ENCODE assay signal across 17 mouse cellular contexts in the genomic region with DNA sequence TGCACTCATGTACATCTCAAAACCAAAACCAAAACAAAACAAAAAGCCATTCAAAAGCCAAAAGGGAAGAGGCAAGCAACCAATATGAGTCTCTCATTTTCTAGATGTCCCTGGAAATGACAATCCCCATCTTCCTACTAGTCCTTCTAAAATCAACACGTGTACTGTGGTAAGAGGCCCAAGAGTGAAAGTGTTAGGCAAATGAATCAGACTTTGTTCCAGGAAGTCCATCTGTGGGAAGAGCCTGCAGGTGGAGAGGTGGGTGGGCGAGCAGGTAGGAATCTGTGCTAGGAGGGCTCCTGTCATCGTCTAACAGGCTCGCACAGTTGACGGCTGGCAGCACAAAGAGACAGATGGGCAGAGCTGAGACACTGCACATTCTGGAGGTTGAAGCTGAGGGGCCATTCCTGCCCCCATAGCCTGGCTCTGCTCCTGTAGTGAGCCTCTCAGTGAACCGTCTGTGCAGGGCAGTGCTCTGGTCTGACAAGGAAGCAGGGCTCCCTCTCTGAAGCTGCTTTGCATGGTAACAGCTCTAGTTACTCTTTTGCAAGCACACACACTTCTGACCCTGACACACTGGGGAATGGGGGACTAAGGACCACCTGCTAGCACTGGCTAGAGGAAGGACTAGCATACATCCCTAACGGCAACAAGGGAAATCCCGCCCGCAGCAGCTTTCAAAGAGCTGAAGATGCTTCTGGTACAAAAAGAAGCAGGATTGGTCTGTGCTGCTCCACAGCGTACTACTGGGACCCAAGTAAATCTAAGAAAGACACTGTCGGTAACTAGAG. TPM values are rescaled to one million over a fixed set of nuclear protein-coding genes. Genes with fewer than 3 reads are reported as not detected.
DNase-seq lines count a peak whose midpoint lies in the region; ATAC-seq and TF ChIP-seq lines count a peak whose summit lies in the region.
"Had no signal": no experiment of that assay in that cellular context is flagged by ENCODE, and none has a peak within 500 bp of the region (broad histone marks: within the 10 kb centered on the region; RNA-seq: fewer than 3 reads in every experiment).

No protein-coding gene starts in this region.

- H3K9me3 ChIP-seq in kidney, postnatal 0 days (replicated peaks; ENCODE audit: low read length) = no peaks in the 10 kb centered on the region
- H3K9me3 ChIP-seq in intestine, embryonic 15.5 days = no peaks in the 10 kb centered on the region
- H3K9me3 ChIP-seq in lung, postnatal 0 days (ENCODE audit: low read length) = no peaks in the 10 kb centered on the region
- H3K9me3 ChIP-seq: heart, embryonic 13.5 days; liver, embryonic 15.5 days; neural tube, embryonic 12.5 days had no signal

- peaks cover 11% of the 10 kb centered on the region; the same call in 1 of the 2 replicates for H3K36me3 ChIP-seq in kidney, postnatal 0 days (ENCODE audit: insufficient read depth, low read length)
- no peaks in the 10 kb centered on the region; the same call in 1 of the 2 replicates for H3K36me3 ChIP-seq in intestine, embryonic 15.5 days
- H3K36me3 ChIP-seq in lung, postnatal 0 days (ENCODE audit: insufficient read depth, low read length) = no peaks in the 10 kb centered on the region

- DNase-seq in cerebellum, postnatal 10 days = peak; percentile 57 to 62
- DNase-seq in cerebellum, adult 11 months = no peak
- no peak for DNase-seq in kidney, postnatal 0 days (ENCODE audit: low spot score)
- DNase-seq in kidney, postnatal 14 days = no peak
- peak; percentile 64 for DNase-seq in A20 (ENCODE audit: low read depth, low spot score)
- DNase-seq in kidney, postnatal 25 days = no peak
- no peak for DNase-seq in lung, postnatal 0 days (ENCODE audit: low spot score)
- DNase-seq: adrenal gland, postnatal 36 days; cerebellum, adult 9-11 months; embryo, embryonic 11 days; heart, postnatal 36 days; kidney, adult 9 months had no signal

- H3K4me2 ChIP-seq in kidney, postnatal 0 days (ENCODE audit: low read length) = no peak overlapping the region
- no peak overlapping the region for H3K4me2 ChIP-seq in intestine, embryonic 15.5 days (replicated peaks)
- no peak overlapping the region for H3K4me2 ChIP-seq in lung, postnatal 0 days (replicated peaks; ENCODE audit: low read depth, low read length)
- H3K4me2 ChIP-seq: heart, embryonic 13.5 days; liver, embryonic 15.5 days; neural tube, embryonic 12.5 days had no signal

- H3K27ac ChIP-seq in kidney, postnatal 0 days = no peak overlapping the region
- no peak overlapping the region for H3K27ac ChIP-seq in intestine, embryonic 15.5 days
- H3K27ac ChIP-seq in lung, postnatal 0 days (ENCODE audit: low read length) = no peak overlapping the region
- H3K27ac ChIP-seq: heart, embryonic 13.5 days; liver, embryonic 15.5 days; neural tube, embryonic 12.5 days had no signal

- no peak for TF ChIP-seq EP300 in lung, postnatal 0 days (IDR thresholded peaks at IDR 0.05)

- TF ChIP-seq CTCF in kidney, postnatal 0 days (IDR thresholded peaks at IDR 0.05; ENCODE audit: low read depth) = no peak
- no peak for TF ChIP-seq CTCF in lung, postnatal 0 days (IDR thresholded peaks at IDR 0.05)

- H3K27me3 ChIP-seq in kidney, postnatal 0 days (ENCODE audit: insufficient read depth, low read length) = no peaks in the 10 kb centered on the region
- no peaks in the 10 kb centered on the region for H3K27me3 ChIP-seq in intestine, embryonic 15.5 days (replicated peaks)
- H3K27me3 ChIP-seq in lung, postnatal 0 days (replicated peaks; ENCODE audit: insufficient read depth, low read length) = no peaks in the 10 kb centered on the region
- H3K27me3 ChIP-seq: heart, embryonic 13.5 days; liver, embryonic 15.5 days; neural tube, embryonic 12.5 days had no signal

- 0 out of 2 replicates have a peak overlapping the region, but pooled peaks have one; percentile 0 for H3K9ac ChIP-seq in kidney, postnatal 0 days (ENCODE audit: low read depth, low read length)
- no peak overlapping the region for H3K9ac ChIP-seq in intestine, embryonic 15.5 days
- no peak overlapping the region for H3K9ac ChIP-seq in lung, postnatal 0 days (replicated peaks; ENCODE audit: low read depth)
- H3K9ac ChIP-seq: heart, embryonic 13.5 days; liver, embryonic 15.5 days; neural tube, embryonic 12.5 days had no signal

- 82% methylated on average over 11 of the region's 11 CpGs for WGBS in kidney, postnatal 0 days
- WGBS in intestine, embryonic 15.5 days = 77% methylated on average over 11 of the region's 11 CpGs
- WGBS in lung, postnatal 0 days = 70% methylated on average over 11 of the region's 11 CpGs

- H3K4me1 ChIP-seq in kidney, postnatal 0 days (replicated peaks; ENCODE audit: insufficient read depth, low read length) = no peaks in the 10 kb centered on the region
- H3K4me1 ChIP-seq in intestine, embryonic 15.5 days (replicated peaks) = no peaks in the 10 kb centered on the region
- H3K4me1 ChIP-seq in lung, postnatal 0 days (ENCODE audit: insufficient read depth, low read depth, low read length) = no peaks in the 10 kb centered on the region
- H3K4me1 ChIP-seq: liver, embryonic 15.5 days; neural tube, embryonic 12.5 days had no signal

- no peak overlapping the region for H3K4me3 ChIP-seq in kidney, postnatal 0 days (replicated peaks; ENCODE audit: low read depth, low read length)
- no peak overlapping the region for H3K4me3 ChIP-seq in intestine, embryonic 15.5 days (replicated peaks)
- no peak overlapping the region for H3K4me3 ChIP-seq in lung, postnatal 0 days (ENCODE audit: low read depth, low read length)
- H3K4me3 ChIP-seq: heart, embryonic 13.5 days; liver, embryonic 15.5 days; neural tube, embryonic 12.5 days had no signal

- no peak for ATAC-seq in kidney, postnatal 0 days (replicated peaks; ENCODE audit: low FRiP score, low read depth)
- peak; percentile 58 for ATAC-seq in intestine, embryonic 15.5 days
- no peak for ATAC-seq in lung, postnatal 0 days
- ATAC-seq: forebrain, embryonic 16.5 days had no signal

RNA-seq across cellular contexts. Expression of a gene that starts 38.4 kb away (rescaled TPM):
- 205 and 224 TPM in 2 replicates for polyA plus RNA-seq in kidney, postnatal 0 days (2015; fragmentation: Nextera tagmentation; extraction: Ambion mirVana)
- polyA plus RNA-seq in intestine, embryonic 15.5 days (2015; fragmentation: Nextera tagmentation; extraction: Ambion mirVana) = 130 and 133 TPM in 2 replicates
- polyA plus RNA-seq in lung, postnatal 0 days (2015; fragmentation: Nextera tagmentation; extraction: Ambion mirVana) = 278 and 286 TPM in 2 replicates

RNA-seq across cellular contexts. Expression of a gene that starts 59.2 kb away (rescaled TPM):
- polyA plus RNA-seq in kidney, postnatal 0 days (2015; fragmentation: Nextera tagmentation; extraction: Ambion mirVana) = 15.3 and 17.4 TPM in 2 replicates
- 17.3 and 19.9 TPM in 2 replicates for polyA plus RNA-seq in intestine, embryonic 15.5 days (2015; fragmentation: Nextera tagmentation; extraction: Ambion mirVana)
- 34.1 and 35.0 TPM in 2 replicates for polyA plus RNA-seq in lung, postnatal 0 days (2015; fragmentation: Nextera tagmentation; extraction: Ambion mirVana)

Comparison
In these comparisons a context has a peak if more than half of its experiments do, and no peak if none do; other contexts are left out.
1. DNase-seq: peak in cerebellum, postnatal 10 days (2 of 2) and A20 (single experiment); none in cerebellum, adult 11 months (single experiment), kidney, postnatal 0 days (single experiment), kidney, postnatal 14 days (single experiment), kidney, postnatal 25 days (0 of 2) and lung, postnatal 0 days (single experiment).